Mouse (Mus musculus): Measurements from ENCODE around the gene Ntrk3. TPM values are rescaled to one million over a fixed set of nuclear protein-coding genes. Genes with fewer than 3 reads are reported as not detected.

Gene Ntrk3
- polyA plus RNA-seq, 1 experiment from 2014 or later, result 1.7 TPM

GRCm38 (mm10) chr7:78499970-78500369, 237.8 kb downstream of the Ntrk3 start:
- 87% methylated on average over 1 of the region's 1 CpGs for WGBS

GRCm38 (mm10) chr7:78498356-78498755, 239.5 kb downstream of the Ntrk3 start:
- Histone ChIP-seq H3K36me3 (no peaks in the 10 kb centered on the region), H3K9ac (no peak overlapping the region), H3K4me2 (no peak overlapping the region), H3K4me1 (no peaks in the 10 kb centered on the region), H3K9me3 (no peaks in the 10 kb centered on the region), H3K4me3 (no peak overlapping the region), H3K27ac (no peak overlapping the region), H3K27me3 (no peaks in the 10 kb centered on the region)
- 84% methylated on average over 4 of the region's 4 CpGs for WGBS
- ATAC-seq (ENCODE audit: insufficient number of reproducible peaks, insufficient read depth, low FRiP score, low TSS enrichment, low read depth), result no peak

More at GRCm38 (mm10) chr7:78499970-78500369, 237.8 kb downstream of the Ntrk3 start:
- H3K27ac ChIP-seq, result no peak overlapping the region
- H3K4me2 ChIP-seq, result no peak overlapping the region
- no peaks in the 10 kb centered on the region for H3K36me3 ChIP-seq
- H3K4me1 ChIP-seq, result no peaks in the 10 kb centered on the region
- no peak for ATAC-seq (ENCODE audit: insufficient number of reproducible peaks, insufficient read depth, low FRiP score, low TSS enrichment, low read depth)
- no peaks in the 10 kb centered on the region for H3K27me3 ChIP-seq
- no peaks in the 10 kb centered on the region for H3K9me3 ChIP-seq
- no peak overlapping the region for H3K9ac ChIP-seq
- H3K4me3 ChIP-seq, result no peak overlapping the region

GRCm38 (mm10) chr7:78497819-78498218, 240.0 kb downstream of the Ntrk3 start:
- no peaks in the 10 kb centered on the region for H3K9me3 ChIP-seq
- no peaks in the 10 kb centered on the region for H3K27me3 ChIP-seq
- H3K4me1 ChIP-seq, result no peaks in the 10 kb centered on the region
- no peaks in the 10 kb centered on the region for H3K36me3 ChIP-seq
- WGBS, result 42% methylated on average over 7 of the region's 7 CpGs
- H3K27ac ChIP-seq, result no peak overlapping the region
- no peak overlapping the region for H3K4me3 ChIP-seq
- no peak overlapping the region for H3K9ac ChIP-seq
- H3K4me2 ChIP-seq, result no peak overlapping the region
- no peak for ATAC-seq (ENCODE audit: insufficient number of reproducible peaks, insufficient read depth, low FRiP score, low TSS enrichment, low read depth)

- H3K36me3 ChIP-seq, result no peaks in the 10 kb centered on the region
- 90% methylated on average over 7 of the region's 7 CpGs for WGBS
- H3K9ac ChIP-seq, result no peak overlapping the region
- ATAC-seq (ENCODE audit: insufficient number of reproducible peaks, insufficient read depth, low FRiP score, low TSS enrichment, low read depth), result no peak
- H3K9me3 ChIP-seq, result no peaks in the 10 kb centered on the region
- no peak overlapping the region for H3K4me3 ChIP-seq
- no peak overlapping the region for H3K4me2 ChIP-seq
- no peaks in the 10 kb centered on the region for H3K27me3 ChIP-seq
- H3K4me1 ChIP-seq, result no peaks in the 10 kb centered on the region
- H3K27ac ChIP-seq, result no peak overlapping the region
Measured at GRCm38 (mm10) chr7:78493591-78493990, 244.2 kb downstream of the Ntrk3 start.

- Histone ChIP-seq H3K4me1 (no peaks in the 10 kb centered on the region), H3K9ac (no peak overlapping the region), H3K9me3 (no peaks in the 10 kb centered on the region), H3K4me2 (no peak overlapping the region), H3K27ac (no peak overlapping the region), H3K36me3 (no peaks in the 10 kb centered on the region), H3K27me3 (no peaks in the 10 kb centered on the region), H3K4me3 (no peak overlapping the region)
- 45% methylated on average over 7 of the region's 7 CpGs for WGBS
- no peak for ATAC-seq (ENCODE audit: insufficient number of reproducible peaks, insufficient read depth, low FRiP score, low TSS enrichment, low read depth)
Measured at GRCm38 (mm10) chr7:78491176-78491575, 246.6 kb downstream of the Ntrk3 start.

- Histone ChIP-seq H3K36me3 (no peaks in the 10 kb centered on the region), H3K27me3 (no peaks in the 10 kb centered on the region)
- 84% methylated on average over 2 of the region's 2 CpGs for WGBS
Measured at GRCm38 (mm10) chr7:78484290-78484689, 253.5 kb downstream of the Ntrk3 start.

GRCm38 (mm10) chr7:78483729-78484128, 254.1 kb downstream of the Ntrk3 start:
- Histone ChIP-seq H3K4me3 (no peak overlapping the region), H3K9me3 (no peaks in the 10 kb centered on the region), H3K27ac (no peak overlapping the region), H3K4me1 (no peaks in the 10 kb centered on the region), H3K36me3 (no peaks in the 10 kb centered on the region), H3K9ac (no peak overlapping the region), H3K27me3 (no peaks in the 10 kb centered on the region), H3K4me2 (no peak overlapping the region)
- WGBS, result 88% methylated on average over 3 of the region's 3 CpGs
- ATAC-seq (ENCODE audit: insufficient number of reproducible peaks, insufficient read depth, low FRiP score, low TSS enrichment, low read depth), result no peak

More at GRCm38 (mm10) chr7:78484290-78484689, 253.5 kb downstream of the Ntrk3 start:
- Histone ChIP-seq H3K9ac (no peak overlapping the region), H3K27ac (no peak overlapping the region), H3K4me1 (no peaks in the 10 kb centered on the region), H3K4me2 (no peak overlapping the region), H3K4me3 (no peak overlapping the region), H3K9me3 (no peaks in the 10 kb centered on the region)
- ATAC-seq (ENCODE audit: insufficient number of reproducible peaks, insufficient read depth, low FRiP score, low TSS enrichment, low read depth), result no peak

GRCm38 (mm10) chr7:78483061-78483460, 254.8 kb downstream of the Ntrk3 start:
- no peaks in the 10 kb centered on the region for H3K27me3 ChIP-seq
- H3K4me2 ChIP-seq, result no peak overlapping the region
- ATAC-seq (ENCODE audit: insufficient number of reproducible peaks, insufficient read depth, low FRiP score, low TSS enrichment, low read depth), result no peak
- H3K4me1 ChIP-seq, result no peaks in the 10 kb centered on the region
- WGBS, result 72% methylated on average over 2 of the region's 2 CpGs
- H3K4me3 ChIP-seq, result no peak overlapping the region
- H3K9me3 ChIP-seq, result no peaks in the 10 kb centered on the region
- no peak overlapping the region for H3K27ac ChIP-seq
- no peaks in the 10 kb centered on the region for H3K36me3 ChIP-seq
- no peak overlapping the region for H3K9ac ChIP-seq

- H3K4me3 ChIP-seq, result no peak overlapping the region
- no peaks in the 10 kb centered on the region for H3K27me3 ChIP-seq
- H3K36me3 ChIP-seq, result no peaks in the 10 kb centered on the region
- no peak overlapping the region for H3K27ac ChIP-seq
- no peak overlapping the region for H3K9ac ChIP-seq
- H3K9me3 ChIP-seq, result no peaks in the 10 kb centered on the region
- WGBS, result 92% methylated on average over 2 of the region's 2 CpGs
- no peak for ATAC-seq (ENCODE audit: insufficient number of reproducible peaks, insufficient read depth, low FRiP score, low TSS enrichment, low read depth)
- H3K4me1 ChIP-seq, result no peaks in the 10 kb centered on the region
- H3K4me2 ChIP-seq, result no peak overlapping the region
Measured at GRCm38 (mm10) chr7:78478881-78479280, 258.9 kb downstream of the Ntrk3 start.

- H3K4me1 ChIP-seq, result no peaks in the 10 kb centered on the region
- no peaks in the 10 kb centered on the region for H3K27me3 ChIP-seq
- H3K36me3 ChIP-seq, result no peaks in the 10 kb centered on the region
- H3K4me2 ChIP-seq, result no peak overlapping the region
- H3K9me3 ChIP-seq, result no peaks in the 10 kb centered on the region
- no peak for ATAC-seq (ENCODE audit: insufficient number of reproducible peaks, insufficient read depth, low FRiP score, low TSS enrichment, low read depth)
- H3K4me3 ChIP-seq, result no peak overlapping the region
- no peak overlapping the region for H3K27ac ChIP-seq
- 81% methylated on average over 4 of the region's 4 CpGs for WGBS
- H3K9ac ChIP-seq, result no peak overlapping the region
Measured at GRCm38 (mm10) chr7:78471755-78472154, 266.1 kb downstream of the Ntrk3 start.

GRCm38 (mm10) chr7:78471270-78471669, 266.5 kb downstream of the Ntrk3 start:
- WGBS, result 77% methylated on average over 1 of the region's 1 CpGs
- Histone ChIP-seq H3K27me3 (no peaks in the 10 kb centered on the region), H3K27ac (no peak overlapping the region), H3K9me3 (no peaks in the 10 kb centered on the region), H3K4me3 (no peak overlapping the region), H3K9ac (no peak overlapping the region), H3K4me2 (no peak overlapping the region), H3K36me3 (no peaks in the 10 kb centered on the region), H3K4me1 (no peaks in the 10 kb centered on the region)
- ATAC-seq (ENCODE audit: insufficient number of reproducible peaks, insufficient read depth, low FRiP score, low TSS enrichment, low read depth), result no peak

GRCm38 (mm10) chr7:78462605-78463004, 275.2 kb downstream of the Ntrk3 start:
- 80% methylated on average over 5 of the region's 5 CpGs for WGBS
- no peak overlapping the region for H3K27ac ChIP-seq
- no peaks in the 10 kb centered on the region for H3K4me1 ChIP-seq
- no peak for ATAC-seq (ENCODE audit: insufficient number of reproducible peaks, insufficient read depth, low FRiP score, low TSS enrichment, low read depth)
- no peaks in the 10 kb centered on the region for H3K36me3 ChIP-seq
- H3K27me3 ChIP-seq, result no peaks in the 10 kb centered on the region
- H3K4me3 ChIP-seq, result no peak overlapping the region
- H3K9me3 ChIP-seq, result no peaks in the 10 kb centered on the region
- no peak overlapping the region for H3K9ac ChIP-seq
- no peak overlapping the region for H3K4me2 ChIP-seq

GRCm38 (mm10) chr7:78459021-78459420, 278.8 kb downstream of the Ntrk3 start:
- ATAC-seq (ENCODE audit: insufficient number of reproducible peaks, insufficient read depth, low FRiP score, low TSS enrichment, low read depth), result no peak
- 81% methylated on average over 1 of the region's 1 CpGs for WGBS
- Histone ChIP-seq H3K9ac (no peak overlapping the region), H3K9me3 (no peaks in the 10 kb centered on the region), H3K4me2 (no peak overlapping the region), H3K36me3 (no peaks in the 10 kb centered on the region), H3K27me3 (no peaks in the 10 kb centered on the region), H3K27ac (no peak overlapping the region), H3K4me3 (no peak overlapping the region), H3K4me1 (no peaks in the 10 kb centered on the region)
